Mouse (Mus musculus): Measurements from ENCODE around the gene Lbhd2. TPM values are rescaled to one million over a fixed set of nuclear protein-coding genes. Genes with fewer than 3 reads are reported as not detected.
A peak's percentile ranks its signal among the peaks of the same experiment; 100 is the strongest.

Lbhd2 gene
- polyA plus RNA-seq, 1 experiment from 2014 or later, result 14.3 TPM

- Histone ChIP-seq H3K27ac (no peak overlapping the region), H3K4me2 (ENCODE audit: low read length) (no peak overlapping the region), H3K9me3 (replicated peaks; ENCODE audit: low read length) (no peaks in the 10 kb centered on the region), H3K4me3 (replicated peaks; ENCODE audit: low read depth, low read length) (no peak overlapping the region), H3K27me3 (ENCODE audit: insufficient read depth, low read length) (no peaks in the 10 kb centered on the region; the same call in 1 of the 2 replicates), H3K9ac (ENCODE audit: low read depth, low read length) (no peak overlapping the region), H3K4me1 (replicated peaks; ENCODE audit: insufficient read depth, low read length) (peaks cover 36% of the 10 kb centered on the region), H3K36me3 (ENCODE audit: insufficient read depth, low read length) (no peaks in the 10 kb centered on the region)
- 30% methylated on average over 8 of the region's 8 CpGs for WGBS
- no peak for TF ChIP-seq CTCF (IDR thresholded peaks at IDR 0.05; ENCODE audit: low read depth)
- ATAC-seq (replicated peaks; ENCODE audit: low FRiP score, low read depth) (no peak), DNase-seq (ENCODE audit: low spot score) (no peak)
Observed at GRCm38 (mm10) chr12:111428364-111428763, 21.8 kb downstream of the Lbhd2 start.

DNA sequence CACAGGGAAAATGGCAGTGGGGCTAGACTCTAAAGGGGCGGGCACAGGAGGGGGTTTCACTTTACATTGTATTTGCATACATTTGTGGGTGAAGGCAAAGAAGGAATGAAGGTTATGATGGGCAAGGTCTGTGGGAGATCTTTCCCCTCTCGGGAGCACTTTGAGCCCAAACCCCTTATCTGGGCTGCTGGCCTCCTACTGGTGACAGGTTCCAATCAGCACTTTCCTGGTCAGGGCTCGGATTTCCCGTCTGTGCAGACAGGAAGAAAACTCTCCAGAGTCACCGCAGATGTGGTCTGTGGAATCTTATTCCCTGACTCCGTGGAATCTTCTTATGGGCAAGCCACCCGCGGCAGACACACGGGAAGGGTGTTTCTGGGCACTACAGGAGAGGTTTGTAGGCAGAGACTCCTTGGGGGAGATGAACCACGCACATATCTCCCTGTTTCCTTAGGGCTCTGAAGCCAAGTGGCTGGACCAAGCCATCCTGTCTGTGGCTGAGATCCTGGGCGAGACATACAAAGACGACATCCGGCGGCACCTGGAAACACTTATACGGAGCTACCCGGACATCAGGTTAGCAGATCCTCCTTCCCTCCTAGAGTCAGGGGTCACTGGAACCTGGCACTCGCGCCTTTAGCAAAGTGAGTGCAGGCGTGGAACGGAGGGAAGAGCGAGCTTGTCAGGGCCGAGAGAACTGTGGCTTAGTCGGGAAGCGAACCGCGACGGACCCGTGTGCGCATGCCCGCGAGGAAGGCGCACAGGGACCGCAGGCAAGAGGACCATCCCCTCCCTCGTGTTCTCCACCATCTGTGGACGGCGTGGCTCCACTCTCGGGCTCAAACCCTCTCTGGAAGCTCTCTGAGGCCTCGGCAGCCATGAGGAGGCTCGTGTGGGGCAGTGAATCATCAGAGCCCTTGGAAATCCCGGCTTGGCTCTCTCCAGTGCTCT lies 22.6 kb downstream of the Lbhd2 start:
- ATAC-seq (replicated peaks; ENCODE audit: low FRiP score, low read depth) (no peak), DNase-seq (ENCODE audit: low spot score) (peak; percentile 77)
- Histone ChIP-seq H3K4me2 (ENCODE audit: low read length) (peak overlapping the region; percentile 54), H3K27ac (peak overlapping the region; percentile 75), H3K27me3 (ENCODE audit: insufficient read depth, low read length) (no peaks in the 10 kb centered on the region), H3K4me1 (replicated peaks; ENCODE audit: insufficient read depth, low read length) (peaks cover 37% of the 10 kb centered on the region), H3K4me3 (replicated peaks; ENCODE audit: low read depth, low read length) (peak overlapping the region; percentile 27), H3K36me3 (ENCODE audit: insufficient read depth, low read length) (no peaks in the 10 kb centered on the region), H3K9ac (ENCODE audit: low read depth, low read length) (peak overlapping the region; percentile 41), H3K9me3 (replicated peaks; ENCODE audit: low read length) (no peaks in the 10 kb centered on the region)
- peak; percentile 40; the same call in 1 of the 2 replicates for TF ChIP-seq CTCF (IDR thresholded peaks at IDR 0.05; ENCODE audit: low read depth)
- WGBS, result 3% methylated on average over 40 of the region's 40 CpGs

DNA sequence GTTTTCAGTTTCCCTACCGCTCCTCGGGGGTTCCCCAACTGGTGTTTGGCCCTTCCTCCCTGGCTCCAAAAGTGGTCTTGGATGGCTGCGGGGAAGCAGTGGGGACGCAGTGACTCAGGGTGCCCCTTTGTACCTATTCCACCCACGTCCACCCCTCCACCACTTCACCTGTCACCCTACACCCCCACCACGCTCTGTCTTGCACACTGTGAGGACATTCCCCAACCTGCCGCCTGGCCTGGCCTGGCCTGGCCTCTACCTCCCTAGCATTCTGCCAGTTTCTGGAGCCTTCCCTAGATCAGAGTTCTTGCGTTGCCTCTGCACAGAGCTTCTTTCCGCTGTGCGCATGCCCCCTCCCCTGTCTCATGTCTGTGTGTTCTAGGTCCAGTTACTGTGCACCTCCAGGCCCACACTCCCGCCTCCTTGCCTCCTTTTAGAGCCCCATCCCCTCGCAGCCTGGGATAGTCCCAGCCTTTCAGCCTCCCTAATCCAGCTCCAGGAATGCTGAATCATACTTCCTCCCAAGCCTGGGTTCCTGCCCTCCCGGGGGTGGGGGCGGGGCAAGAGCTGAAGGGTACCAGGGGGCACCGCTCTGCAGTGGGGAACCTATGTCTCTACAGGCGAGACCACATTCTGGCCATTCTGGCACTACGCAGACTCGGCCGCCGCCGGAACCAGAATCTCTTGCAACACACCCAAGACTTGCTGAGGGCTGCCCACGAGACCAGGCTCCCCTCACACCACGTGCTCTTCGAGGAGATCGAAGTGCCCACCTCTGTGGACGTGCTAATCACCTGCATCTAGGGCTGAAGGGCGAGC lies 23.6 kb downstream of the Lbhd2 start:
- H3K4me3 ChIP-seq (replicated peaks; ENCODE audit: low read depth, low read length), result peak overlapping the region; percentile 27; the same call in 1 of the 2 replicates
- no peaks in the 10 kb centered on the region for H3K36me3 ChIP-seq (ENCODE audit: insufficient read depth, low read length)
- H3K9me3 ChIP-seq (replicated peaks; ENCODE audit: low read length), result no peaks in the 10 kb centered on the region
- H3K9ac ChIP-seq (ENCODE audit: low read depth, low read length), result peak overlapping the region; percentile 41; the same call in 1 of the 2 replicates
- ATAC-seq (replicated peaks; ENCODE audit: low FRiP score, low read depth), result peak; percentile 30; the same call in 1 of the 2 replicates
- H3K4me1 ChIP-seq (replicated peaks; ENCODE audit: insufficient read depth, low read length), result peaks cover 41% of the 10 kb centered on the region
- 24% methylated on average over 27 of the region's 27 CpGs for WGBS
- DNase-seq (ENCODE audit: low spot score), result no peak
- peak overlapping the region; percentile 75 for H3K27ac ChIP-seq
- no peak for TF ChIP-seq CTCF (IDR thresholded peaks at IDR 0.05; ENCODE audit: low read depth)
- H3K4me2 ChIP-seq (ENCODE audit: low read length), result peak overlapping the region; percentile 54
- H3K27me3 ChIP-seq (ENCODE audit: insufficient read depth, low read length), result no peaks in the 10 kb centered on the region

- Histone ChIP-seq H3K4me2 (ENCODE audit: low read length) (peak overlapping the region; percentile 54; the same call in 1 of the 2 replicates), H3K27ac (peak overlapping the region; percentile 75), H3K9me3 (replicated peaks; ENCODE audit: low read length) (no peaks in the 10 kb centered on the region), H3K9ac (ENCODE audit: low read depth, low read length) (0 out of 2 replicates have a peak overlapping the region, but pooled peaks have one; percentile 25), H3K4me1 (replicated peaks; ENCODE audit: insufficient read depth, low read length) (peaks cover 41% of the 10 kb centered on the region), H3K36me3 (ENCODE audit: insufficient read depth, low read length) (no peaks in the 10 kb centered on the region), H3K4me3 (replicated peaks; ENCODE audit: low read depth, low read length) (no peak overlapping the region), H3K27me3 (ENCODE audit: insufficient read depth, low read length) (no peaks in the 10 kb centered on the region)
- no peak for TF ChIP-seq CTCF (IDR thresholded peaks at IDR 0.05; ENCODE audit: low read depth)
- ATAC-seq (replicated peaks; ENCODE audit: low FRiP score, low read depth), result no peak; the same call in 1 of the 2 replicates
- DNase-seq (ENCODE audit: low spot score), result peak; percentile 79
- WGBS, result 29% methylated on average over 14 of the region's 14 CpGs
Observed at GRCm38 (mm10) chr12:111430868-111431817, 24.5 kb downstream of the Lbhd2 start.

DNA sequence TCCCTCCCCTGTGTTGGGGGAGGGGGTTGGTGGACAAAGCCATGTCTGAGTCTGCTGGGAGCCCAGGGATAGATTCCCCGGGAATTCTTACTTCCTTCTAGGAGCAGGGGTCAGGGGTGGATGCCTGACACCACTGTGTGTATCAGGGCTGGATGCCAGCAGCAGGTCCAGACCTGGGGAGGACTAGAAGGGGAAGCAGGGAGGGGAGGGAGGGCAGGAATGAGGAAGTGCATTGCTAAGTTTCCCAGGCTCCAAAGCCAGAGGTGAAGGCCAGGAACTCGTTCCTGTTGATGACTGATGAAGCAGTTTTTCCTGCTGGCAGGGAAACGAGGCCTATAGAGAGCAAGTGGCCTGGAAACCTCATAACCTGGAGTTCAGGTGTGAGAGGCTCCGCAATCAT lies 25.5 kb downstream of the Lbhd2 start:
- Histone ChIP-seq H3K36me3 (ENCODE audit: insufficient read depth, low read length) (no peaks in the 10 kb centered on the region), H3K4me2 (ENCODE audit: low read length) (no peak overlapping the region), H3K27ac (peak overlapping the region; percentile 75), H3K9me3 (replicated peaks; ENCODE audit: low read length) (no peaks in the 10 kb centered on the region), H3K27me3 (ENCODE audit: insufficient read depth, low read length) (no peaks in the 10 kb centered on the region), H3K4me1 (replicated peaks; ENCODE audit: insufficient read depth, low read length) (peaks cover 47% of the 10 kb centered on the region), H3K4me3 (replicated peaks; ENCODE audit: low read depth, low read length) (no peak overlapping the region), H3K9ac (ENCODE audit: low read depth, low read length) (no peak overlapping the region)
- TF ChIP-seq CTCF (IDR thresholded peaks at IDR 0.05; ENCODE audit: low read depth), result no peak
- WGBS, result 22% methylated on average over 4 of the region's 4 CpGs
- ATAC-seq (replicated peaks; ENCODE audit: low FRiP score, low read depth) (no peak; the same call in 1 of the 2 replicates), DNase-seq (ENCODE audit: low spot score) (no peak)

All from kidney, postnatal 0 days (tissue).